Mouse (Mus musculus) midbrain, postnatal 0 days (tissue): Measurements from ENCODE around the gene Gmnn. TPM values are rescaled to one million over a fixed set of nuclear protein-coding genes. Genes with fewer than 3 reads are reported as not detected.

Experiments
- ATAC-seq: fragments of 200-750 bp; cut with Nextera tagmentation; 2 replicates; pipeline ENCODE4 v1.8.0; 2017; ENCODE audit warnings: moderate number of reproducible peaks, mild to moderate bottlenecking, moderate TSS enrichment, moderate library complexity; ENCODE audit not compliant: low FRiP score
- DNase-seq: peaks from one replicate; pipeline ENCODE4 v3.0.0-alpha.2; 2015; ENCODE audit warnings: low spot score
- H3K27ac ChIP-seq: fragments of 300-500 bp; sonication (generic); 2 replicates; pipeline ENCODE4 v1.5.1; 2014; ENCODE audit warnings: low read depth, mild to moderate bottlenecking, low read length, mixed read lengths
- H3K27me3 ChIP-seq: fragments of 300-500 bp; sonication (generic); 2 replicates; pipeline ENCODE4 v1.6.1; 2014; ENCODE audit warnings: low read length, control low read depth, mixed read lengths; ENCODE audit not compliant: insufficient read depth
- H3K36me3 ChIP-seq: fragments of 300-500 bp; sonication (generic); 2 replicates; pipeline ENCODE4 v1.6.1; 2014; ENCODE audit warnings: low read length, control low read depth, mixed read lengths; ENCODE audit not compliant: insufficient read depth
- H3K4me1 ChIP-seq: fragments of 300-500 bp; sonication (generic); 2 replicates; pipeline ENCODE4 v1.6.1; 2014; ENCODE audit warnings: mild to moderate bottlenecking, control low read depth, antibody characterized with exemption, low read length, mixed read lengths; ENCODE audit not compliant: insufficient read depth
- H3K4me2 ChIP-seq: fragments of 300-500 bp; sonication (generic); 2 replicates; pipeline ENCODE4 v1.6.1; 2014; ENCODE audit warnings: low read depth, mild to moderate bottlenecking, low read length, mixed read lengths; ENCODE audit not compliant: poor library complexity, severe bottlenecking
- H3K4me3 ChIP-seq: fragments of 300-500 bp; sonication (generic); 2 replicates; pipeline ENCODE4 v1.5.1; 2014; ENCODE audit warnings: low read depth, mild to moderate bottlenecking, low read length, moderate library complexity
- H3K9ac ChIP-seq: fragments of 300-500 bp; sonication (generic); replicated peaks from 2 replicates; pipeline ENCODE4 v1.6.1; 2014; ENCODE audit warnings: mild to moderate bottlenecking, low read length, moderate library complexity, mixed read lengths; ENCODE audit not compliant: poor library complexity, severe bottlenecking
- H3K9me3 ChIP-seq: fragments of 300-500 bp; sonication (generic); 2 replicates; pipeline ENCODE4 v1.6.1; 2016; ENCODE audit warnings: low read length, control low read depth
- CTCF ChIP-seq: IDR thresholded peaks from 2 replicates; pipeline ENCODE4 v1.5.1; 2016; ENCODE audit warnings: antibody characterized with exemption, mild to moderate bottlenecking
- WGBS: fragments of 180-500 bp; shearing (Covaris S2); extraction: QIAGEN DNeasy Blood & Tissue Kit; methylation state at CpG from one replicate; pipeline ENCODE4 v1.1.7; 2014; 5-methylcytosine and 5-hydroxymethylcytosine counted together
- polyA plus RNA-seq: library from polyadenylated mRNA; unstranded; fragments of >200 nt; fragmentation: Nextera tagmentation; extraction: Ambion mirVana; gene quantifications from 2 replicates; pipeline ENCODE4 v1.2.1, GENCODE M21; 2015
- total RNA-seq: library from RNA; depleted of rRNA; stranded (reverse); fragments of >200 nt; gene quantifications from 2 replicates; pipeline ENCODE4 v1.2.3, GENCODE M21; 2014

Gene Gmnn
- total and polyA plus RNA-seq, 2 experiments from 2014 or later = 9.4 to 10.2 TPM

DNA sequence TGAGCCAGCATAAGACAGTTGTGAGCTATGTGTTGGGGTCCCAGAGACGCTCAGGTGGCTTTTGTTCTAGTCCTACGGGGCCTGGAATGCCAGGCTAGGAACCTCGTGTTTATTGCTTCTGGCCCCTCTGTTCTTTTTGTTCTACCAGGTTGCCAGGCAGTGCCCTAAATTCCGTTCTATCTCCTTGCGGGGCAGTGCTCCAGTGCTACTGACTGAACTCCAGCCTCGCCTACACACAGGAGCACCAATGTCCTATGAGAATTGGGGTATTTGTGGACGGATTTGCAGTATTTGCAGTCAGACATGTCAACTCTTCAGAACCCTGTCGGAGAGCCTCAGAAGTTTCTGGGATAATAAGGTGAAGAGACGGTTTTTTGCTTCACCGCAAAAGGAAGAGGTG is 20.7 kb downstream of the Gmnn start, which contains the start of gene Armh2:
Gene Armh2 (plus strand): TSS at position 205 of the 400 bp plus-strand sequence.
- H3K36me3 ChIP-seq = no peaks in the 10 kb centered on the region
- H3K27ac ChIP-seq = no peak within 1 kb of the TSS
- H3K9ac ChIP-seq = no peak within 1 kb of the TSS
- no peak within 1 kb of the TSS for H3K4me2 ChIP-seq
- TF ChIP-seq CTCF = no peak
- H3K4me3 ChIP-seq = no peak within 1 kb of the TSS
- 89% methylated on average over 10 of the region's 10 CpGs for WGBS
- ATAC-seq = no peak
- no peaks in the 10 kb centered on the region for H3K4me1 ChIP-seq
- DNase-seq = no peak
- H3K9me3 ChIP-seq = no peaks in the 10 kb centered on the region
- no peaks in the 10 kb centered on the region for H3K27me3 ChIP-seq

DNA sequence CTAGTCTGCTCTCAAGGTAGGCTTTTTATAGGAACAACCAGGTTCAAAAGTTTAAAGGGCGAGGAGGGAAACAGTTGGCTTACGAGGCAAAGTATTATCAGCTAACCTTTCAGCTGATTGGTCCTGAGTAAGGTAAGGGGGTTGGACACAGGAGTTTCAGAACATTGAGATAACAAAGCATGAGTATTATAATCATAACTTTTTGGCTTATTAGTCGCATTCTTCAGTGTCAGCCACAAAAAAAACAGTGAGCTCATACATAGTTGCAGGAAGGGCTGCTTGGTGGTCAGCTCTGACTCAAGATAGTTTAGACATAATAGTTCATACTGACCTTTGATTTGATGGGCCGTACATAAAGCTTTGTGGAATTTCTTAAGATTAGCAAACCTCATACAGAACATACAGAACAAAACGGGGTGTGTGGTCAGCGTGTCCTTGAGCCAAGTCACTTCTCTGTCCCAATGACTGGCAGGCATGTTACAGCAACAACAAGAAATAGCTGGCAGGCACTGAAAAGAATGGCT is 26.1 kb downstream of the Gmnn start:
- Histone ChIP-seq H3K4me2 (no peak overlapping the region), H3K4me3 (no peak overlapping the region), H3K27me3 (no peaks in the 10 kb centered on the region), H3K4me1 (no peaks in the 10 kb centered on the region), H3K9me3 (no peaks in the 10 kb centered on the region), H3K9ac (no peak overlapping the region), H3K36me3 (peaks cover 6% of the 10 kb centered on the region; the same call in 1 of the 2 replicates), H3K27ac (no peak overlapping the region)
- WGBS = 89% methylated on average over 6 of the region's 6 CpGs
- DNase-seq = no peak
- no peak for TF ChIP-seq CTCF
- no peak for ATAC-seq

DNA sequence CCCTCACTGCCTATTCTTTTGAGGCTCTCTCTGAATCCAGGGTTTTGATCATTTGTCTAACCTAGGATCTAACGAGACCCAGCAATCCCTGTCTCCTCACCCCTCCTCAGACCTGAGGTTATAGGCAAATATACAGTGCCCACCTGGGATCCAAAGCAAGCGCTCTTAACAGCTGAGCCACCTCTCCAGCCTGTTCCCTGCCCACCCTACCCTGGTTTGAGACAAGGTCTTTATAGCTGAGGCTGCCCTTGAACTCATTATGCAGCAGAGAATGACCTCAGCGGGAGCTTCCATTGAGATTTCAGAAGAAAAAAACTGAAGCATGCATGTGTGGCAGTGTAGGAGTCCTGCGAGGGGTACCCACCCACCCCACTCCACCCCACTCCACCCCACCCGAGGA is 27.2 kb downstream of the Gmnn start:
- no peak; the same call in 1 of the 2 replicates for ATAC-seq
- TF ChIP-seq CTCF = no peak
- Histone ChIP-seq H3K27me3 (no peaks in the 10 kb centered on the region), H3K4me1 (no peaks in the 10 kb centered on the region), H3K9me3 (no peaks in the 10 kb centered on the region), H3K9ac (no peak overlapping the region), H3K4me2 (no peak overlapping the region), H3K27ac (no peak overlapping the region), H3K4me3 (no peak overlapping the region), H3K36me3 (peaks cover 9% of the 10 kb centered on the region; the same call in 1 of the 2 replicates)
- no peak for DNase-seq
- WGBS = 92% methylated on average over 5 of the region's 5 CpGs

DNA sequence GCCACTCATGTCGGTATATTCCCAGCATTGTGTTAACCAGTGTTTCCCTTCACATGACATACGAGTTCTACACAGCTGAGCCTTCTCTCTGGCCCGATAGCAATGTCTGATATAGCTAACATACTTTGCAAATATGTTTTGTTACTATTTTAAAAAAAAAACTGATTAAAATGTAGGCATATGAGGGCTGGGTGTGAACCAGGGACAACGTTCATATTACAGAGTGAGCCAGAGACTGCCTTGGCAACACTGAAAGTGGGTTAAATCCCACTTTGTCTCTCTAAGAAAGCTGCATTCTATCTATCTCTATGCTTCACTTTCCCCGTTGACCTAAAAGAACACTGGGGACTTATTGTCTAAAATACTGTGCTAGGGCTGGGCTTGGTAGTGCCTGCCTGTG is 32.6 kb downstream of the Gmnn start:
- H3K9ac ChIP-seq = no peak overlapping the region
- no peak for ATAC-seq
- H3K4me1 ChIP-seq = no peaks in the 10 kb centered on the region
- H3K4me2 ChIP-seq = no peak overlapping the region
- no peak overlapping the region for H3K4me3 ChIP-seq
- 92% methylated on average over 5 of the region's 5 CpGs for WGBS
- no peaks in the 10 kb centered on the region for H3K9me3 ChIP-seq
- H3K27me3 ChIP-seq = no peaks in the 10 kb centered on the region
- no peak for TF ChIP-seq CTCF
- H3K27ac ChIP-seq = no peak overlapping the region
- H3K36me3 ChIP-seq = peaks cover 11% of the 10 kb centered on the region
- DNase-seq = no peak

DNA sequence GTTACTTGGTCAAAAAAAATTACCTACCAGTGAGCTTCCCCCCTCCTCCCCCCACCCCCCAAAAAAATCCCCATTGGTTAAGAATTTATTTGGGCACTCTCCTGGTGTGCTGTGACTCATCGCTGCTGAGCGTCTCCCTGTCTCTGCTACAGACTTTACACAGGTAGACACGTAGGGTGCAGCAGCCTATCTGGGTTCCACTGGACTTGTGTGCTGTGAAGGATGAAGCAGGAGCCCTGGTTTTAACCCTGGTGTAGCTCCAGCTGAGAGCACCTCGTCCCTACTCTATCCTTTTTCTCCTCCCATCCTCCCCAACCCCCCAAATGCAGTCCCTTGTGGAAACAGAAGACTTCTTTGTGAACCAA is 37.3 kb downstream of the Gmnn start:
- H3K27me3 ChIP-seq = no peaks in the 10 kb centered on the region
- no peaks in the 10 kb centered on the region for H3K9me3 ChIP-seq
- no peak for DNase-seq
- no peak overlapping the region for H3K9ac ChIP-seq
- no peak overlapping the region for H3K27ac ChIP-seq
- H3K36me3 ChIP-seq = peaks cover 13% of the 10 kb centered on the region
- no peak for TF ChIP-seq CTCF
- H3K4me3 ChIP-seq = no peak overlapping the region
- no peak for ATAC-seq
- no peak overlapping the region for H3K4me2 ChIP-seq
- WGBS = 59% methylated on average over 4 of the region's 4 CpGs
- H3K4me1 ChIP-seq = no peaks in the 10 kb centered on the region

DNA sequence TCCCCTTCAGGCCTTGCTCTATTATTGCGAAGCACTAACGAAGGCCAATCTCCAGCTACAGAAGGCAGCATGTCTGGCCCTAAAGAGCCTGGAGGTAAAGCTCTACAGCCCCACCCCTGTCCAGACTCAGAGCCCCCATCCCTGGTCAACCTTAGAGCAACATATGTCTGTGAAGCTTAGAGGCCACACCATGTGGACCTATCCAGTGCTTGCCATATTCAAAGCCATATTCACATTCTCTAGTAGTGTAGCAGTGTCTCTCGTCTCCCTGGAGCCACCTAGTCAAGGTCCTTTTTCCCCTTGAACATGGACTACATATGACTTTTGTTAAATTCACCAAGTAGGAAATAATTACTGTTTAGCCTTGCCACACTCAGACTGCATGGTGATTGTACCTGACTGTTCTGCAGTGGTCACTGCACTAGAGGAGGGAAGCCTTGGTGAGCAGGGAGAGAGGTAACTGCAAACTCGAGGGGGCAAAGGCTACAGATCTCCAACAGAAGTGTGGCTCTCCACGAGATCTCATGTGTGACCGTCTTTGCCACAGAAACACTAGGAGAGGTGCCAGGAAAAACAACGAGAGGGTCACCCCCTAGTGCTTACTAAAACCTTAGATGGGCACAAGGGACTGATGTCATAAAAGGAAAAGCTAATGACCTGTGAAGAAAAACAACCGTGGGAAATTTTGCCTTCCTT is 37.9 kb downstream of the Gmnn start:
- DNase-seq (no peak), ATAC-seq (no peak)
- no peak overlapping the region for H3K9ac ChIP-seq
- no peak for TF ChIP-seq CTCF
- H3K36me3 ChIP-seq = peaks cover 13% of the 10 kb centered on the region
- H3K4me1 ChIP-seq = no peaks in the 10 kb centered on the region
- H3K27ac ChIP-seq = no peak overlapping the region
- 58% methylated on average over 8 of the region's 8 CpGs for WGBS
- H3K4me3 ChIP-seq = no peak overlapping the region
- no peak overlapping the region for H3K4me2 ChIP-seq
- no peaks in the 10 kb centered on the region for H3K9me3 ChIP-seq
- H3K27me3 ChIP-seq = no peaks in the 10 kb centered on the region
